Mouse (Mus musculus) kidney, adult 8-10 months (tissue): Measurements from ENCODE around the gene Ankrd23.
A peak's percentile ranks its signal among the peaks of the same experiment; 100 is the strongest.

Source experiments
- DNase-seq, 2 experiments: peaks; one replicate each; pipeline ENCODE4 v3.0.0; 2022

Gene Ankrd23

GRCm38 (mm10) chr1:36541844-36542243 lies 5.2 kb upstream of the Ankrd23 start:
- no peak for DNase-seq

DNA sequence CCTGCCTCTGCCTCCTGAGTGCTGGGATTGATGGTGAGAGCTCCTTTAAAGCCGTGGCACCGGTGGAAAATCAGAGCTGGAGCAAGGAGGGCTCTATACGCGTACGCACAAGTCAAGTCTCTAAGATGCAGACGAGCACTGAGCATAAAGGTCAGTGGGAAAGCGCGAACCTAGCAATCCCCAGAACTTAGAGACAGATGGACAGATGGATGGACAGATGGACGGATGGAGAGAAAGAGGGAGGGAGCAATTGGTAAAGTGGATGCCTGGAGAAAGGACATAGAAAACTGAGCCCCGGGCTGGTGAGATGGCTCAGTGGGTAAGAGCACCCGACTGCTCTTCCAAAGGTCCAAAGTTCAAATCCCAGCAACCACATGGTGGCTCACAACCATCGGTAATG lies 4.1 kb upstream of the Ankrd23 start:
- DNase-seq = no peak

DNA sequence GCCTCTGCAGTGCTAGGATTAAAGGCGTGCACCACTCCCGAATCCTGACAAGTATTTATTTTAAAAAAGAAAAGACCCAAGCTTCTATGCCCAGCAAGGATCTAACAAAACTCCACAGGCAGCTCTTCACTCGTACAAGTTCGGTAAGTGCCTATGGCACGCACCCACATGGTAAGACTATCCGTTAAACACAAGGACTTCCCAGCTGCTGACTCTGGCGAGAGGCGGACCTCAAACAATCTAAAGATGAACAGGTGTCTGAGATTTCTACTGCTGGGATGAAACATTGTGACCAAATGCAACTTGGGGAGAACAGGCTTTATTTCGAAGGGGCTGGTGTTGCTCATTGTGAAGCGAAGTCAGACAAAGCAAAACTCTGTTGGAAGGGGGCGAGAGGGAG lies 3.4 kb upstream of the Ankrd23 start:
- DNase-seq = no peak

- peak; percentile 88 to 97 for DNase-seq
Observed at GRCm38 (mm10) chr1:36539186-36539585, 2.5 kb upstream of the Ankrd23 start, which contains the start of gene Gm42417. TSS of gene Gm42417 (minus strand) at chr1:36539429.

DNA sequence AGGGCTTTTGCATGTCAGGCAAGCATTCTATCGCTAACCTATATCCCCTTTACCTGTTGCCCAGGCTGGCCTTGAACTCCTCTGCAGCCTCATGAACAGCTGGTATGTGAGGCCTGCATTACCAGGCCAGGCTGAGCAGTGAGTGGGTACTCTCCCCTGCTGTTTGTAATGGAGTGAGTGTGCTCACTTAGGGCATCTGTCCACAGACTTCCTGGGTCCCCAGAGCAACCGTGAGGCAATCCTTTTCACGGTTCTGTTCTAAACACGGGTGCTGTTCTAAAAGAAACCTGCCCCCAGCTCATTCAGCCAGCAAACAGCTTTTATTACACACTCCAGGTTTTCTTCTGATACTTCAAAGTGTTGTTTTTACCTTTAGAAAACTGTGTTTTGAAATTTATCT lies 2.0 kb upstream of the Ankrd23 start:
- no peak for DNase-seq

- no peak for DNase-seq
Observed at GRCm38 (mm10) chr1:36536397-36536728, 320 bp downstream of the Ankrd23 start.

GRCm38 (mm10) chr1:36535477-36536396 lies 946 bp downstream of the Ankrd23 start:
- DNase-seq = no peak

GRCm38 (mm10) chr1:36534595-36535058 lies 2.1 kb downstream of the Ankrd23 start:
- DNase-seq = no peak

DNA sequence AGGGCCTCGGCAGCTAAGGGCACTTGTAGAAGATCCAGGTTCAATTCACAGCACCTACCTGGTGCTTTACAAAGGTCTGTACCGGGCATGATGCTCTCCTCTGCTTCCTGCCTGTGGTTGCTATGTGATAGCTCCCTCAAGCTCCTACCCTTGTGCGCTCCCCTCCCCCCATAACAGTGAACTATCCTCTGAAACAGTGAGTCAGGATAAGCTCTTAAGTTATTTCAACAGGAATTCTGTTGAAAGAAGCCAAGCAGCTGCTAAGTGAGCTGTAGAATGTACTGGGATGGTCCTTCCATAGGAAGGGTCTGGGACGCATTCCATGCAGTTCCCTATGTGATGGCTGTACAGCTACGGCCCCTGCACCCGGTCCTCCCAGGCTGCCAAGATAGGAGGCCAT lies 3.1 kb downstream of the Ankrd23 start:
- no peak for DNase-seq

DNA sequence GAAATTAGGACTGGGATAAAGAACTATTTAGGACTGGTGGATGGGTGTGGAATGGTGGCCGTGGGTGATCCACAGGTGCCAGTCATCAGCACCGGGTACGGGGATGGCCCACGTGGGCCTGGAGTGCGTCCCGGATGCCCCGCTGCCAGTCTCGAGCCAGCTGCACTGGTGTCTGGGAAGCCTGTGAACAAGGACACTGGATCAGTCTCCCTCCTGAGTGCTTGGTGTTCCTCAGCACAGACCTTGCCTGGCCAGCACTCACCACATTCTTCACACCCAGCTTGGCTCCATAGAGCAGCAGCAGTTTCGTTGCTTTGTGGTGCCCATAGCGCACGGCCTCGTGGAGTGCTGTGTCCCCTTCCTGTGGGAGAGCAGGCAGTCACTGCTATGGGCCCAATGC lies 5.2 kb downstream of the Ankrd23 start:
- no peak for DNase-seq

DNA sequence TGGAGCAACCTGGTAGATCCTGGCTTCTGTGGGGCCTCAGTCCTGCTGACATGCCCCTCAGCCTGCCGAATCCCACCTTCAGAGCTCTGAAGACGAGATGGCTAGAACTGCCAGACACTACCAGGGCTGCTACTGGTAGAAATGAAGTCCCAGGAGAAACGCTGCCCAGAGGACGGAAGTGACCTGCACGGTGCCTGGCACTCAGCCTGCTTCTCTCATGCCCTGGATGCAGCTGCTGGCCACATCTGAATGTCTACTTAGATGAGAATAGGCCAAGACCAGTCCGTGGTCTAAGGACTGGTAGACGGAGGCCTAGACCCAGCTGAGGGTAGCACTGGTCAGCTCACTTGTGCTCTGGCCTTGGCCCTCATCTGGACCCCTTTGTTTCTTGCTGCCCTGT lies 5.7 kb downstream of the Ankrd23 start:
- no peak for DNase-seq

- no peak for DNase-seq
Observed at GRCm38 (mm10) chr1:36530485-36530884, 6.2 kb downstream of the Ankrd23 start.

DNA sequence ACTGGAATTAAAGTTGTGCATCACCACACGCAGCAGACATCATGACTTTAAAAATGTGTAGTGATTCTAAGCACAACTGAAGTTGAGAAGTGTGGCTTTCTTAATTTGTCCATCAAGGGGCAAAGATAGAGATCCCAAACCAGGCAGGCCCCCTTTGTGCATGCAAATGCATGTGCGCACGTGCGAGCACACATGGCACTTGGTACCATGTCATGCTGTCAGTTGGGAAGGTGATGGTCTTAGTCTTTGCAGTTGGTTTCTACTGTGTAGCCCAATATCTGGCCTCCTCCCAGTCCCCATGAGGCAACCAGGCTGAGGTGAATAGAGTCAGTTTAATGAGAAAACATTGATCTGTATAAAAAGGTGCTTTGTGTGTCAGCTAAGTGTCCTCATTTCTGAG lies 6.8 kb downstream of the Ankrd23 start:
- DNase-seq = no peak

DNA sequence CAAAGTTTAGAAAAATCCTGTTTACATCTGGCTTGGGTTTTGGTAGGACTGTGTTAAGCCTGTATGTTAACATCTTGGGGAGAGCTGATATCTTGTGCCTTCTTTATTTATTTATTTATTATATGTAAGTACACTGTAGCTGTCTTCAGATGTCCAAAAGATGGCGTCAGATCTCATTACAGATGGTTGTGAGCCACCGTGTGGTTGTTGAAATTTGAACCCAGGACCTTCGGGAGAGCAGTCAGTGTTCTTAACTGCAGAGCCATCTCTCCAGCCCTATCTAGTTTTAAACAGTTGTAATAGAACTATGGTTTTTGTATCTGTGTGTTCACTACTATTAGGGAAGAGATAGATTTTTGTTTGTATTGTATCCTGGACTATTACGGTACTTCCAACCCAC lies 7.4 kb downstream of the Ankrd23 start:
- no peak for DNase-seq

DNA sequence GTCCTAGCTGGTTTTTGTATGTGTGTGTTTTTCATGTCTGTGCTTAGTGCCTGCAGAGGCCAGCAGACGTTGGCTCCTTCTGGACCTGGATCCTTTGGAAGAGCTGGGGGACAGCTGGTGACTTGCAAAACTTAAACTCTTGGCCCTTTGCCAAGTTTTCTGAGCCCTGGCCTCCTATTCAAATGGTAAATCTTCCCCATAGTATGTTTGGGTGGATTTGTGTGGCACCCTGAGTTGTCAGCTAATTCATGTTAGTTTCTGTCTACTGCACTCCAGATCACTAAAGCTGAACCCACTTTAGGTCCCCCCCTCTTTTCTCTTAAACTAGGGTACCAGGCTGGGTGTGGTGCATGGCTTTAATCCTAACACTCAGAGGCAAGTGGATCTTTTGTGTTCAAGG lies 8.3 kb downstream of the Ankrd23 start:
- DNase-seq = no peak

DNA sequence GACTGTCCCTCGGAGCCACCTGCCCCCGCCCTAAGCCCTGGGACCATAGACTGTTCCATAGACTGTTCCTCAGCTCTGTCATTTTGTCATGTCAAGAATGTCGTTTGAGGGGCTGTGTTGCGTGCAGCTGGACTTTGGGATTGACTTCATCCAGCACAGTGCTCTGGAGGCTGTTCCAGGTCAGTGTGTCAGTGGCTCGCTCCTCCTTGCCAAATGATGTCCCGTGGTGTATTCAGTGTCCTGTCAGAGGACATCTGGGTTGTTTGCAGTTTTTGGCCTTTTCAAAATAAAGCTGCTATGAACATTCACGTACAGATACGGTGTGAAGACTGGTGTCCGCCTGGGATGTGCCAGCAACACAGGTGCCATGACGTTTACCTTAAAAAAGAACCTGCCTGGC lies 9.8 kb downstream of the Ankrd23 start:
- no peak for DNase-seq

- no peak for DNase-seq
Observed at GRCm38 (mm10) chr1:36525774-36526173, 10.9 kb downstream of the Ankrd23 start.

- DNase-seq = no peak
Observed at GRCm38 (mm10) chr1:36524058-36524457, 12.6 kb downstream of the Ankrd23 start.

DNA sequence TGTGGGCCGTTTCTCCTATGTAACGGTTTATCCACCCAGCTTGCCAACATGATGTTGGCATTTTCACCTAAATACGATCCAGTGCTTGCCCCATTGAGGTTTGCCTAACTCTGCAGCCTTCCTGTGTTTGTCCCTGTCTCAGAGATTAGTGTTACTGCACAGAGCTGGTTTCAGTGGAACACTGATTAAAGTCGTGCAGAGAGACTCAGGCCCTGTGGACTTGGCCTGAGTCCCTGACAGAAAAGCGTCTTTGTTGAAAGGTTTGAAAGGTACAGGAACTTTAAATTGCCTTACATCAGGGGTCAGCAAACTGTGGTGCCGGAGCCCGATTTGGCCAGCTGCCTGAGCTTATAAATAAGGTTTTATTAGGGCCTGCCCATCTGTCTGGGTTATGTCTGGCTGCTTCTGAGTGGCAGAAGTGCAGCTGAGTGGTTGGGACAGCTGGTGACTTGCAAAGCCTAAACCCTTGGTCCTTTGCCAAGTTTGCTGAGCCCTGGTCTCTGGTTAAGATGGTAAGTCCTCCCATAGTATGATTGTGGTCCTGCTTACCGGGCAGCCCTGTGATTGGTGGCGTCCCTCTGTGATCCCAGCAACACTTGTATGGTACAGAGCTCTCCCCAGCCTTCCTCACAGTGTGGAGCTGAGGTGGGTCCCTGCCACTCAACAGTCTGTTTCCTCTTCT lies 13.2 kb downstream of the Ankrd23 start:
- no peak for DNase-seq

DNA sequence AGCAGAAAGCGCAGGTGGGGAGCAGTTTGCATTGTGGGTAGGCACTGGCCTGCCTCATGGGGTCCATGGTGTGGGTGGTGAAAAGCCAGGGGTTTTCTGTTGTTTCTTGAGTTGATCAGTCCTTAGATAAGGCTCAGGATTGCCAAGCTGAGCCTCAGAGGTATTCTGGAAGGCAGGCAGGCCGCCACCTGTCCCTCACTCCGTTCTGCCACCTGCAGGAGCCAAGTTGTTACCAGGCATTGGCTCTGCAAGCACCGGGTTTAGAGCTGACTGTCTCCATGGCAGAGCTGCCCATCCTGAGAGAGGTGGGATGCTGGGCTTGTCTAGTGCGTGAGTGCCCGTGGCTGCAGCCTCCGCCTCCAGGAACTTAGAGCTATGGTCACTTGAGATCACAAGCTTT lies 14.5 kb downstream of the Ankrd23 start:
- no peak for DNase-seq

GRCm38 (mm10) chr1:36519626-36520025 lies 17.1 kb downstream of the Ankrd23 start:
- DNase-seq = no peak

DNA sequence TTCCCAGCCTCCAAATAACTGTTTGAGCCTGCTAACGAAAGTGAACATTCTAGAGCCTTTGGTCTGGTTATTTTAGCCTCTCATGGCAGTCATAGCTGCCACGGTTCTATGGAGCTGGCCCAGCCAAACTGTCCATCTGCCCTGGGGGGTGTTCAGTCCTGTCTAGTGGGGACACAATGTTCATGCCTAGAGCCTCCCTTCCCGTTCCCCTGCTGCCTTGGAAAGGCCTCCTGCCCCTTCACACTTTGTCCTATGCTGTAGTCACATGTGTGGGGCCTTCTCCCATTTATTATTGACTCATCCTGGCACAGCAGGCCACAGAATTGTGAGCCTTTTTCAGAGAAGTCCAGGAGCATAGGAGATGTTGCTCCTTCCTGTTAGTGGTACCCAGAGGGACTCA lies 18.4 kb downstream of the Ankrd23 start:
- DNase-seq = no peak

GRCm38 (mm10) chr1:36513718-36514117 lies 23.0 kb downstream of the Ankrd23 start:
- peak in 1 of 2 experiments; percentile 42 for DNase-seq

DNA sequence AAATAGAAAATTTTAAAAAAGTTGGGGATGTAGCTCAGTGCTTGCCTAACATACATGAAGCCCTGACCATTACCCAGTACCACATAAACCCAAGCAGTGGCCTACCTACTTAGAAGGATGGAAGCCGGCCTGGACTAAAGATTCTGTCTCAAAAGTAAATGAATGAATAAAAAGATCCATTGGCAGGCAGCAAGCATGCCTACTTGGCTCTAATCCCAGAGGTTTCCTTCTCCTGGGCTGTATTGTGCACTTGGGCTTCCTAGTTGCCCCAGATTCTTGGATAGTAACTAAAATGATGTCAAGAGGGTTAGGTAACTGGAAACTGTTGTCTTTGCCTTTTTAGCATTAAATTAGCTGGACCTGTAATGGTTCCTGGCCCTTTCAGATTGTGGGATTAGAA lies 23.4 kb downstream of the Ankrd23 start:
- DNase-seq = peak in 1 of 2 experiments; percentile 43
